Mouse (Mus musculus): Measurements from ENCODE around the gene Wwc1. TPM values are rescaled to one million over a fixed set of nuclear protein-coding genes. Genes with fewer than 3 reads are reported as not detected.
"Not testable (repeated sequence)": the region's sequence is repeated elsewhere in the genome, so short reads cannot be mapped to it uniquely, and the experiment has no call there.

The Wwc1 gene
- polyA plus RNA-seq, 1 experiment from 2014 or later = 2.0 TPM

DNA sequence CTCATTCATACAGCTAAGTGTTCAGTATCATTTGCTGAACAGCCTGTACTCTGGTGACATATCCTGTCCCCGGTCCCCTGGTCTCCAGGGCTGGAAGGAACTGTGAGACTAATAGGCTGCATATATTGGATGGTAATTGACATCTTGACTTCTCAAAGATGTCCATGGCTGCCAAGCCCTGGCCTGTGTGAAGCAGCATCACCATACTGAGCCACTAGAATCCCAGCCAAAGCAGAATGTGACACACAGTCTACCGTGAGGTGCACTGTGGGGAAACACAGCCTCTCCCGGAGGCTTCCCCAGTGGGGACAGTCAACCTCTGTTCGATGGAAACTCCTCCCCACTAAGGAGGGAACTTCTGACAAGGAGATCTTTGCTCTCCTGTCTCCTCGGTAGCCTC is 125.4 kb downstream of the Wwc1 start:
- Histone ChIP-seq H3K36me3 (replicated peaks) (peaks cover 14% of the 10 kb centered on the region; the same call in 1 of the 2 replicates), H3K9me3 (replicated peaks) (no peaks in the 10 kb centered on the region), H3K4me3 (replicated peaks) (no peak overlapping the region), H3K4me1 (replicated peaks) (no peaks in the 10 kb centered on the region), H3K4me2 (no peak overlapping the region), H3K27me3 (no peaks in the 10 kb centered on the region), H3K9ac (no peak overlapping the region), H3K27ac (replicated peaks) (no peak overlapping the region)
- WGBS (ENCODE audit: insufficient replicate concordance) = 65% methylated on average over 5 of the region's 5 CpGs
- ATAC-seq (ENCODE audit: insufficient read depth) = no peak

- WGBS (ENCODE audit: insufficient replicate concordance) = 50% methylated on average over 4 of the region's 4 CpGs
- Histone ChIP-seq H3K27ac (replicated peaks) (no peak overlapping the region), H3K9ac (no peak overlapping the region), H3K36me3 (replicated peaks) (peaks cover 14% of the 10 kb centered on the region; the same call in 1 of the 2 replicates), H3K27me3 (no peaks in the 10 kb centered on the region), H3K9me3 (replicated peaks) (no peaks in the 10 kb centered on the region), H3K4me2 (no peak overlapping the region), H3K4me1 (replicated peaks) (no peaks in the 10 kb centered on the region), H3K4me3 (replicated peaks) (no peak overlapping the region)
- ATAC-seq (ENCODE audit: insufficient read depth) = no peak
Observed at GRCm38 (mm10) chr11:35853651-35854050, 126.7 kb downstream of the Wwc1 start.

GRCm38 (mm10) chr11:35852731-35853130 is 127.6 kb downstream of the Wwc1 start:
- ATAC-seq (ENCODE audit: insufficient read depth) = no peak
- H3K27ac ChIP-seq (replicated peaks) = no peak overlapping the region
- WGBS (ENCODE audit: insufficient replicate concordance) = 33% methylated on average over 4 of the region's 4 CpGs

DNA sequence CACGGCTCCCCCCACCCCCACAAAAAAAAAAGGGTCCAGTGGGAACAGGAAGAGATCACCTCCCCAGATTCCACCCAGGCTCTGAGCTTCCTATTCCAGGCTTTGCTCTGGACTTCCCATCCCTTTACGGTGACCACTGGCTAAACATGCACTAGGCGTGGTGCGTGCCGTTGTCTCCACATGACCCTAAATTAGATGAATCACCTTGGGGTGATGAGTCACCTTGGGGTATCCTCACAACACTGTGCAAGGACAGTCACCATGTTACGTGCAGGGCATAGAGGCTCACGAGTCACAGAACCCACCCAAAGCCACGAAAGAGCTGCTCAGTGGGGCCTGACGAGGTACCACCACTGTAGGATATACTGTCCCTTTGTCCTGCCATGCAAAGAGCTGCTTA is 136.0 kb downstream of the Wwc1 start:
- Histone ChIP-seq H3K9ac (no peak overlapping the region), H3K4me1 (replicated peaks) (peaks cover 6% of the 10 kb centered on the region; the same call in 1 of the 2 replicates), H3K4me2 (no peak overlapping the region), H3K27me3 (no peaks in the 10 kb centered on the region), H3K9me3 (replicated peaks) (no peaks in the 10 kb centered on the region), H3K36me3 (replicated peaks) (no peaks in the 10 kb centered on the region; the same call in 1 of the 2 replicates), H3K4me3 (replicated peaks) (no peak overlapping the region), H3K27ac (replicated peaks) (no peak overlapping the region)
- no peak for ATAC-seq (ENCODE audit: insufficient read depth)
- 66% methylated on average over 9 of the region's 9 CpGs for WGBS (ENCODE audit: insufficient replicate concordance)

More at GRCm38 (mm10) chr11:35852731-35853130, 127.6 kb downstream of the Wwc1 start:
- Histone ChIP-seq H3K4me1 (replicated peaks) (no peaks in the 10 kb centered on the region), H3K4me3 (replicated peaks) (no peak overlapping the region), H3K27me3 (no peaks in the 10 kb centered on the region), H3K9me3 (replicated peaks) (no peaks in the 10 kb centered on the region), H3K4me2 (no peak overlapping the region), H3K9ac (no peak overlapping the region), H3K36me3 (replicated peaks) (peaks cover 14% of the 10 kb centered on the region; the same call in 1 of the 2 replicates)

- WGBS (ENCODE audit: insufficient replicate concordance) = 61% methylated on average over 4 of the region's 4 CpGs
- H3K9me3 ChIP-seq (replicated peaks); H3K27ac ChIP-seq (replicated peaks); H3K36me3 ChIP-seq (replicated peaks); ATAC-seq (ENCODE audit: insufficient read depth); H3K4me2 ChIP-seq; H3K9ac ChIP-seq; H3K27me3 ChIP-seq; H3K4me3 ChIP-seq (replicated peaks): not testable (repeated sequence)
- H3K4me1 ChIP-seq (replicated peaks) = peaks cover 17% of the 10 kb centered on the region
Observed at GRCm38 (mm10) chr11:35842560-35842959, 137.8 kb downstream of the Wwc1 start.

- Histone ChIP-seq H3K36me3 (replicated peaks) (no peaks in the 10 kb centered on the region; the same call in 1 of the 2 replicates), H3K4me3 (replicated peaks) (no peak overlapping the region), H3K27me3 (no peaks in the 10 kb centered on the region), H3K27ac (replicated peaks) (no peak overlapping the region), H3K9me3 (replicated peaks) (no peaks in the 10 kb centered on the region), H3K4me2 (no peak overlapping the region), H3K4me1 (replicated peaks) (peaks cover 17% of the 10 kb centered on the region), H3K9ac (no peak overlapping the region)
- 60% methylated on average over 21 of the region's 21 CpGs for WGBS (ENCODE audit: insufficient replicate concordance)
- no peak for ATAC-seq (ENCODE audit: insufficient read depth)
Observed at GRCm38 (mm10) chr11:35841738-35842325, 138.5 kb downstream of the Wwc1 start.

DNA sequence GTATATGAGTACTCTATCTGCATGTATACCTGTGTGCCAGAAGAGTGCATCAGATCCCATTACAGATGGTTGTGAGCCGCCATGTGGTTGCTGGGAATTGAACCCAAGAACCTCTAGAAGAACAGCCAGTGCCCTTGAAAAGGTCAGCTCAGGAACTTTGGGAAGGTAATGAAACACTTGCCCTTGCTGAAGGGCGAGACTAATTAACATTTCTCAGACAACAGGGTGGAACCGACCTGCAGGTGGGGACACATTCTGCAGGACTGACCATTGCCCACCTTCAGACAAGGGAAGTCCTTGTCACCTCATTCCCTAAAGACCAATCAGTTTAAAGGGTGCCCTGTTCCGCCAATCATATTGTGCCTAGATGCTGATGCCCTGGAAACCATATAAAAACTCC is 139.5 kb downstream of the Wwc1 start:
- H3K4me3 ChIP-seq (replicated peaks); H3K9ac ChIP-seq; ATAC-seq (ENCODE audit: insufficient read depth); H3K36me3 ChIP-seq (replicated peaks); H3K9me3 ChIP-seq (replicated peaks); H3K4me2 ChIP-seq; H3K27ac ChIP-seq (replicated peaks); H3K27me3 ChIP-seq: not testable (repeated sequence)
- WGBS (ENCODE audit: insufficient replicate concordance) = 73% methylated on average over 4 of the region's 4 CpGs
- H3K4me1 ChIP-seq (replicated peaks) = peaks cover 17% of the 10 kb centered on the region

DNA sequence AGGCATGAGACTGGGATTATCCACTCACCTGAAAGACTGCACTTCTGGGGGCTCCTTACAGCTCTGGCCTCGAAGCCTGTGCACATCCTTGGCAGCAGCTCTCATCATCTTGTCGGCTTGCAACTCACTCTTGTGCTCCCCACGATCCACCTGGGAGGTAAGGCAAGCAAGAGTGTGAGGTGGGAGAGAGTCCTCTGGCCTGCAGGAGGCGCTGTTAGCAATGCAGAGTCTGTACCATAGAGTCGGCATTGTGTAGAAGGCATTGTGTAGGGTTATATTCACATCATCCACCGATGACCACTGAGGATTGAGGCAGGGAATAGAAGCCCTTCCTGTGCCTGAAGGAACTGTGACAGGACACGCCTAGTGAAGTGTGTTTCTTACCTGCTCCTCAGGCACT is 140.0 kb downstream of the Wwc1 start:
- no peaks in the 10 kb centered on the region for H3K27me3 ChIP-seq
- 62% methylated on average over 7 of the region's 7 CpGs for WGBS (ENCODE audit: insufficient replicate concordance)
- H3K4me2 ChIP-seq = no peak overlapping the region
- no peak overlapping the region for H3K9ac ChIP-seq
- H3K4me3 ChIP-seq (replicated peaks) = no peak overlapping the region
- ATAC-seq (ENCODE audit: insufficient read depth) = no peak
- H3K4me1 ChIP-seq (replicated peaks) = peaks cover 17% of the 10 kb centered on the region
- no peak overlapping the region for H3K27ac ChIP-seq (replicated peaks)
- no peaks in the 10 kb centered on the region; the same call in 1 of the 2 replicates for H3K36me3 ChIP-seq (replicated peaks)
- H3K9me3 ChIP-seq (replicated peaks) = no peaks in the 10 kb centered on the region

DNA sequence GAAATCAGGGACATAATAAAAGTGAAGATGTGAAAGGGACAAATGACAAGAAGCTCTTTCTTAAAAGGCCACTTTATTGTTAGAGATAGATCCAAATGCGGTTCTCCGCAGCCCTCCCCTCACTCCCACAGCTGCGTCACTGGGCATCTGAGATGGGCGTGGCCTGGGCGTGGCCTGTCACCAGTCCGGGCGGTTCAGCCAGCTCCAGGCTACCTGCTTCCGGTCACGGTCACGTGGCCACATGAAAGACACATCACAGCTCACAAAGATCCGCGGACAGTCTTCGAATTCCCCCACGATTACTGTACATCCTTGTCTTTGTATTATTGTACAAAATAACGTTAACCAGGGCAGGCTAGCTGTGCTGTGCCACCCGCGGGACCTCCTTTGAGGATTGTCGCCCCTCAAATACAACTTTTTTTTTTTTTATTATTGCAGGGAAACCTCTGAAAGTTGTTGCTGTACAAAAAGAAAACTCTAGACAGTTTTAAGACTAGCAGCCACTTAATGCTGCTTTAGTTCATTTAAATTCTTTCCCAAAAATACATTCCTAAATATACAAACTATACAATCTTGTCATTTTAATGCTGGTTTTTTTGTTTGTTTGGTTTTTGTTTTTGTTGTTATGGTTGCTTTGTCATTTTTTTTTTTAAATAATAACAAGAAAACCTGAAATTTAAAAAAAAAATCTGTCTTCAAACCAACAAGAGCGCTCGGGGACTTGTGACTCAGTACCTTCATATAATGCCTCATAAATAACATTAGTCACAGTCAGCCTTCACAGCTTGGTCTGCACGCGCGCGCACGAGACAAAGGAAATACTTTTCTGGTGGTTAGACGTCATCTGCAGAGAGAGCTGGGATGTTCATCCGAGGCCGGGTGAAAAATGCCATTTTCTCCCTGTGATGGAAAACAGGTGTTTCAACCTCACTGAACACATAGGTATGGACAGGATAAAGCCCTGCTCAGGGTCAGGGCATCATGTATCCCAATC is 141.7 kb downstream of the Wwc1 start:
- peak overlapping the region; percentile 72 for H3K4me2 ChIP-seq
- no peaks in the 10 kb centered on the region for H3K27me3 ChIP-seq
- H3K4me3 ChIP-seq (replicated peaks) = peak overlapping the region; percentile 43
- peaks cover 20% of the 10 kb centered on the region for H3K4me1 ChIP-seq (replicated peaks)
- no peaks in the 10 kb centered on the region for H3K9me3 ChIP-seq (replicated peaks)
- peak; percentile 77 for ATAC-seq (ENCODE audit: insufficient read depth)
- H3K9ac ChIP-seq = peak overlapping the region; percentile 23; the same call in 1 of the 2 replicates
- 0 out of 2 replicates have a peak overlapping the region, but pooled peaks have one; percentile 14 for H3K27ac ChIP-seq (replicated peaks)
- no peaks in the 10 kb centered on the region; the same call in 1 of the 2 replicates for H3K36me3 ChIP-seq (replicated peaks)
- 16% methylated on average over 28 of the region's 28 CpGs for WGBS (ENCODE audit: insufficient replicate concordance)

DNA sequence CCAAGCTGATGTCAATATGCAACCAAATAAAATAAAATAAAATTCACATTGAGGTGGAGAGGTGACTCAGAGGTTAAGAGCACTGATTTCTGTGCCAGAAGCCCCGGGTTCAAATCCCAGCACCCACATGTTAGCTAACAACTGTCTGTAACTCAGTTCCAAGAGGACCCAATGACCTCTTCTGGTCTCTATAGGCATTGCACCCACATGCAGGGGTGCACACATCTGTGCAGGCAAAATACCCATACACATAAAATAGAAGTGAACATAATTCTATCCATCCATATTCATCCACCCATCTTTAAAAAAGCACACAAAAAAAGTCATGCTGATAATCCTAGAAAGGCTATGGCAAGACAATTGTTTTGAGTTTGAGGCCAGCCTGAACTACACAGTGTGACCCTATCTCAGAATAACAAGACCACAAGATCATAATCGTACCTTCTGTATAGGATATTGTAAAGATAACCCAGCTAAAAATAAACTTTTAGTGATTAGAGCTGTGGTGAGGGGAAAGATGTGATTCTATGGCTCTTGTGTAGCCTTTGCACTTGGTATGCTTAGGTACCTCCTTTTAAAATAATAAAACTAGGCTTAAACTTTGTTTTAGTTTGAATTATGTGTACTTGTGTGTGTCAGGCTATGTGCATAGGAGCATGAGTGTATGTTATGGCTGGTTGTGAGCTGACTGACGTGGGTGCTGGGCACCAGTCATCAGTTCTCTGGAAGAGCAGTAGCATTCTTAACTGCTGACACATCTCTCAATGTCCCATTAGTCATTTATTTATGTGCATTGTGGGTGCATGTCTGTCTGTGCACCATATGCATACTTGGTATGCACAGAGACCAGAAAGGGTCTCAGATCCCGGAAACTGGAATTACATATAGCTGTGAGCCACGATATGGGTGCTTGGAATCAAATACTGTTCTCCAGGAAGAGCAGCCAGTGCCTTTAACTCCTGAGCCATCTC is 142.9 kb downstream of the Wwc1 start:
- H3K4me1 ChIP-seq (replicated peaks) = peaks cover 28% of the 10 kb centered on the region
- H3K4me2 ChIP-seq = peak overlapping the region; percentile 72
- H3K9me3 ChIP-seq (replicated peaks) = no peaks in the 10 kb centered on the region
- ATAC-seq (ENCODE audit: insufficient read depth) = no peak
- peaks cover 2% of the 10 kb centered on the region for H3K36me3 ChIP-seq (replicated peaks)
- H3K9ac ChIP-seq = peak overlapping the region; percentile 23; the same call in 1 of the 2 replicates
- no peaks in the 10 kb centered on the region for H3K27me3 ChIP-seq
- peak overlapping the region; percentile 43 for H3K4me3 ChIP-seq (replicated peaks)
- H3K27ac ChIP-seq (replicated peaks) = 0 out of 2 replicates have a peak overlapping the region, but pooled peaks have one; percentile 14
- WGBS (ENCODE audit: insufficient replicate concordance) = 56% methylated on average over 5 of the region's 5 CpGs

All from liver, embryonic 15.5 days (tissue).